Mouse (Mus musculus): ENCODE measurements around the gene Ipo9.
"Not testable (repeated sequence)": the region's sequence is repeated elsewhere in the genome, so short reads cannot be mapped to it uniquely, and the experiment has no call there.

Ipo9 gene

DNA sequence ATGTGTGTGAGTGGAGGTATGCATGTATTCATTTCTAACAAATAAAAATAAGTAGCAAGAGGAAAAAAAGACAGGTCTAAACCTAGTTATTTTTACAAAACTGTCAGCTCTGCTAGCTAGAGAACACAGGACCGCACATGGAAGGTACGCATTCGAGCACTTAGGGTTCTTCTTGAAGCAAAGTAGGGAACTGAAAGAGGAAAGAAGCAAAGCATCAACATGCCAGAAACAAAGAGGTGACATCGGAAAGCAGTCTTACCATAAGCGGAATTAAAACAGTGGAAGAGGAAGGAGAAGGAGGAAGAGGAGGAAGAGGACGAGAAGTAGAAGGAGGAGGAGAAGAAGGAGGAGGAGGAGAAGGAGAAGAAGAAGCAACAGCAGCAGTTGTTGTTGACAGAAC, 2.9 kb downstream of the Ipo9 start:
- no peak for DNase-seq (ENCODE audit: low spot score)

DNA sequence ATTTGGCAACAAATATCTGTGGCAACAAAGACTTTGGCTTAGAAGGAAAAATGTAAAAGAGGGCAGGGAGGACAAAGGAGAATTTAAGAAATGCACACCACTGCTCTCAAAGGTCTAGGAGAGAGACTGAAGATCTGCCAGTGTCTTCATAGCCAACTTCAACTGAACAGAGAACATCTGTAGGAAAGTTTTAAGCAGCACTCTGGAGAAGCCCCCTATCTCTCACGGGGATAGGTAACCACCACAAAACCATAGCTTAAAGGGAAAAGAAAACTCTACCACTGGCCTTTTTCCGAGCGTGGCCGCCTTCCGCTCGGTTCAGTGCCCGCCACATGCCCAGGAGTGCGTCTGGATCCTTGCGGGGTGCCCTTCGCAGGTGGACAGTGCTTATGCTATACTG, 3.7 kb downstream of the Ipo9 start:
- DNase-seq (ENCODE audit: low spot score) = no peak

DNA sequence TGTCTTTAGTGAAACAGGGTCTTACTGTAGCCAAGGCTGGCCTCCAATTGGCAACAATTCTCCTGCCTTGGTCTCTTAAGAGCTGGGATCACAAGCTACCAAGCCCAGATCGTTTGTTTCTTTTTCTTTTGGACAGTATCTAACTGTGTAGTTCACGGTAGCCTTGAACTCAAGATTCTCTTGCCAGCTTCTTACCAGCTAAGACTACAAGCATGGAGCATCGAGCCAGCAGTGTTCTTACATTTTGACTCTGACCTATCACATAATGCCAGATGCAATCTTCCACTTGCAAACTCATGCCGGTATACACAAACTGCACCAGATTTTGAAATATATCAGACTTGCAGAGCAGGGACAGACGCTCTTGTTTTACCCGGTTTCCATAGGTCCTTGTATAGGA, 7.5 kb downstream of the Ipo9 start:
- no peak for DNase-seq (ENCODE audit: low spot score)

DNA sequence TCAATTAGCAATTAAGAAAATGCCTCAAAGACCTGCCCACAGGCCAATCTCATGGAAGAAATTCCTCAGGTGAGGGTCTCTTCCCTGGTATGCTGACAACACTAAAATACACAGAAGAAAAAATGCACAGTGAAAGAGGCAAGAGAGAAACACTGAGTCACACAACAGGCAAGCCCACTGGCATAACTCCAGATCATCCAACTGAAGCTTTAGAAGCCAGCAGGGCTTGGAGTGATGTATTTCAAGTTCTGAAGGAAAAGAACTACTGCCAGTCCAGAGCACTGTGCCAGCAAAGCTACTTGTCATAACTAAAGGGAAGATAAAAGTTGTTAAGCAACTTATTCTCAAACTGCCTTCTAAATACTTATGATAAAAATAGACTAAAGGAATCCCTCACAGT, 16.3 kb downstream of the Ipo9 start:
- no peak for DNase-seq (ENCODE audit: low spot score)

DNA sequence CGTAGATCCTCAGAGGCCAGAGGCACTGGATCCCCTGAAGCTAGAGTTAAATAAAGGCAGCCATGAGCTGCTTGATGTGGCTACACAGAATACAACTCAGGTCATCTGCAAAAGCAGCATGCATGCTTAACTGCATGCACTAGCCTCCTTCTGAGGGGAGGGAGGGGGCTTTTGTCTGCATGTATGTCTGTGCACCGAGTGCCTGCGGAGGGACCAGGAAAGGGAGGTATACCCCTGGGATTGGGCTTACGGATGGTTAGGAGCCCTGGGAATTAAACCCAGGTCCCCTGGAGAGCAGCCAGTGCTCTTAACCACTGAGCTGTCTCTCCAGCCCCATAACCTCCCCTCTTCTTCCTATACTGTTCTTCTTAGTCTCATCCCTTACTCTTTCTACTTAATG, 18.2 kb downstream of the Ipo9 start:
- DNase-seq (ENCODE audit: low spot score) = no peak

DNA sequence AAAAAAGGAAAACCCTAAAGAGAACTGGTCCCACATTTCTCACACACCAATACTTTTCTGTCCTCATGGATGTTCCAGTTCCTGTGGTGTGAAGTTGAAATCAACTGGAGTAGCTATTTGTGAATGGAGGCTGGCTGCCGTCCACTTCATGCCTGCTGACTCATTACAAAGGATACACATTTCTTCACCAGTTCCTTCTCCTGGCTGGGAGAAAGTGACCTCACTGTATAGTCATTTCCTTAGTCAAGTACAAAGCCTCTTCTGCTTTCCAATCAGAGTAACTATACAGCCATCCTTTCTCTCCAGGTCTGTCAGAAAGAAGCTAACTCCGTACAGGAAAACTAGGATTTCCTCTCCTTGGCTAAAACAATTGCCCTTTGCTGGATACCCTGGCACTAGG, 19.3 kb downstream of the Ipo9 start:
- peak; percentile 17 for DNase-seq (ENCODE audit: low spot score)

DNA sequence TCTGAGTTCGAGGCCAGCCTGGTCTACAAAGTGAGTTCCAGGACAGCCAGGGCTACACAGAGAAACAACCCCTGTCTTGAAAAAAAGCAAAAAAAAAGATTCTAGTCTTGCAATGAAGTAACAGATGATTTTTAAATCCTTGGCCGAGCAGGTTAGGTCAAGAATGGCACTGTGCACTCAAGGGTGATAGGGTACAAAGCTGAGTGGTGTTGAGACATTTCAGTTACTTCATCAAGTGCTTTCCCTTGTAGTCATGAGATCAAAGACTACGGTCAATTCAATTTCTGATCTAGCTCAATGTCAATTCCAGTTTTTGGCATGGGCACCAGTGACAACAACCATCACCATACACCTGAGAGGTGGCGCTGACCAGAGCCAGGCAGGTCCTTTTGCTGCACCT, 21.3 kb downstream of the Ipo9 start:
- DNase-seq (ENCODE audit: low spot score) = no peak

DNA sequence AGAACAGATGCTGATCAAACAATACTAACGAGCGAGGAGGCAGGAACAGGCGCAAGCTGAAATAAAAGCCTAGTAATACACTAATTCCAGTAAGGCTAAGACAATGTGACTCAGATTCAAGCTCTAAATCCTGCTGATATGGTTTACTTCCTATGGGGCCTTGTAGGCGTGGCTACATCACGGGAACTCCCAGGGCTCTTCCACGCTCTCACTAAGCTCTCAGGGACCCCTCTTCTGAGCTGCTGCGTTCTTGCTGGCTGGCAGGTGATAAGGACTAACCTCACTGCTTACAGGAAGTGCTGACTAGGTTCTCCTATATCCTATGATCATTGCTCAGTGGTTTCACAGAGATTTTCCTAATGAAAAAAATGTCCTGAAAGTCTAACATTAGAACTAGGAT, 24.9 kb downstream of the Ipo9 start:
- no peak for DNase-seq (ENCODE audit: low spot score)

DNA sequence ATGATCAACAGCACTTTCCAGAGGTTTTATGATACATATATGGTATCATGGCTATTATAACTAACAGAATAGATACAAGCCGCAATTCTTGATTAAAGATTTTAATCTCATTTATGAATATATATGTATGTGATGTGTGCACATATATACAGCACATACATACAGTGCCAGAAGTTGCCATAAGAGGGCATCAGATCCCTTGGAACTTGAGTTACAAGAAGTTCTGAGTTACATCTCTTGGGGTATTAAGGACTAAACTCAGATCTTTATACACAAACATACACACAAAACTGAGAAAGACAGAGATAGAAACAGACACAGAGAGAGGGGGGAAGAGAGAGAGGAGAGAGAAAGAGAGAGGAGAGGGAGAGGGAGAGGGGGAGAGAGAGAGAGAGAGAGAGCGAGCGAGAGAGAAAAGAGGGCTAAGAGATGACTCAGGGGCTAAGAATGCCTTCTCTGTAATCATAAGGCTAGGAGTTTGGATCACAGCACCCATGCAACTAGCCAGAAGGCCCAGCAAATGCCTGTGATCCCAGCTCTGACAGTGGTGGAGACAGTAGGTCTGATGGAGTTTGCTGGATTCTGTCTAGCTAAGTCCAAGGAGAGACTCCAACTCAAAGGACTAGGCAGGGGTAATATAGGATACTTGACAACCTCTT, 28.7 kb downstream of the Ipo9 start:
- no peak for DNase-seq (ENCODE audit: low spot score)

DNA sequence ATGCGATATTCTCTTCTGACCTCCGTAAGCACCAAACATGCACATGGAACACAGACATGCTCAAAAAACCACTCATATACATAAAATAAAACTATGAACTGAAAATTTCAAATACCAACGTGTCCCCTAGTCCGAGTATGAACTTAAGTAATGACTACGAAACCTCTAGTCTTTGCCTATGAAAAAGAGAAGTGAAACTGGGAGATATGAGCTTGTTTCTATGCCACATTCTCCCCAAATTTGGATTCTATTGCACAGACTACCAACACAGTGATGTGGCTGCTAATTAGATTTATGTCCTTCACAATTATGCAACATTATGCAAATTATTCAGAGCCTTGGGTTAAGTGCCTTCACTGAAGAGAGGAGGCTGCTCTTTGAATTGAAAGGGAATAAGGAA, 30.8 kb downstream of the Ipo9 start:
- no peak for DNase-seq (ENCODE audit: low spot score)

DNA sequence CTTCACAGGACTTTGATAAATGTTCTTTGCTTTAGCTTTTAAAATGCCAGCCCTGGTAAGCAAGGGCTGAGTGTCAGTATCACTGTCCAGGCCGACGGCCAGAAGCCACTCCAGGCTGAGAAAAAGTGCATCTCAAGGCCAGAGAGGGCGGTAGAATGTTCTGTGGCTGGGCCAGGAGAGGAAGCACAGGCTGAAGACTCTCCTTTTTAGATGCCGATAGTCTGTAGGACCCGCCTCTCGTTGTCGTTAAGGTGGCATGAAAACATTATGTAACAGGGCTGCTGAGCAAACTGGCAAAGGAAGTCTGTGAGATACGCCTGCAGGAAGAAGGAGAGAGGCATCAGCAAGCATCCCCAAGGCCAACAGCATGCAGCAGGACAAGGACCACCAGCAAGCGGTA, 45.1 kb downstream of the Ipo9 start:
- no peak for DNase-seq (ENCODE audit: low spot score)

DNA sequence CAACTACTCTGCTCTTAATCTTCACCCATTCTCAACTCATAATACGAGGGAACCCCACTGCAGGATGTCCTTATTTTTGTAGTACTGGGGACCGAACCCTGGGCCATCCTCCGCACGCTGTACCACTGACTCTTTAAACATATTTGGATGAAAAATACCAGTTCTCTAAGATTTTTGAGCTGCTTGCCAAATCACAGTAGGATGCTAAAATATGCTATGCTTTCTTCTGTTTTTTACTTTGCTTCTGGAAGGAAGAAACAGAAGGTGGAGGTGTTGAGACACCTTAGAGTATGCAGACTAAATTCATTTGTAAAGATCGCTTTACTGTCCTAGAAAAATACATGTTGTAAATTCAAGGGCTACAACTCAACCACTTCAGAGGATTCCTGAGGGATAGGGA, 46.1 kb downstream of the Ipo9 start:
- no peak for DNase-seq (ENCODE audit: low spot score)

DNA sequence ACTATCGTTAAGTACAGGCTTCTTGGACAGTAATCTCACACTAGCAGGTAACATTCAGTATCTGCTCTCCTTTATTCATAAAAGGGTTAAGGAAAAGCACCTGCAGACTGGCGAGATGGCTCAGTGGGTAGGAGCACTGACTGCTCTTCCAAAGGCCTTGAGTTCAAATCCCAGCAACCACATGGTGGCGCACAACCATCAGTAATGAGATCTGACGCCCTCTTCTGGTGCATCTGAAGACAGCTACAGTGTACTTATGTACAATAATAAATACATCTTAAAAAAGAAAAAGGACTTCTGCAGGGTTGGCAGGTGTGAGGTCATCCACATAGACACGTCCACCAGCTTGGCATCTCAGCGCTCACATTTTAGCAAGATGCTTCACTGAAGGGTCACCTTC, 48.7 kb downstream of the Ipo9 start:
- not testable (repeated sequence) for DNase-seq (ENCODE audit: low spot score)

DNA sequence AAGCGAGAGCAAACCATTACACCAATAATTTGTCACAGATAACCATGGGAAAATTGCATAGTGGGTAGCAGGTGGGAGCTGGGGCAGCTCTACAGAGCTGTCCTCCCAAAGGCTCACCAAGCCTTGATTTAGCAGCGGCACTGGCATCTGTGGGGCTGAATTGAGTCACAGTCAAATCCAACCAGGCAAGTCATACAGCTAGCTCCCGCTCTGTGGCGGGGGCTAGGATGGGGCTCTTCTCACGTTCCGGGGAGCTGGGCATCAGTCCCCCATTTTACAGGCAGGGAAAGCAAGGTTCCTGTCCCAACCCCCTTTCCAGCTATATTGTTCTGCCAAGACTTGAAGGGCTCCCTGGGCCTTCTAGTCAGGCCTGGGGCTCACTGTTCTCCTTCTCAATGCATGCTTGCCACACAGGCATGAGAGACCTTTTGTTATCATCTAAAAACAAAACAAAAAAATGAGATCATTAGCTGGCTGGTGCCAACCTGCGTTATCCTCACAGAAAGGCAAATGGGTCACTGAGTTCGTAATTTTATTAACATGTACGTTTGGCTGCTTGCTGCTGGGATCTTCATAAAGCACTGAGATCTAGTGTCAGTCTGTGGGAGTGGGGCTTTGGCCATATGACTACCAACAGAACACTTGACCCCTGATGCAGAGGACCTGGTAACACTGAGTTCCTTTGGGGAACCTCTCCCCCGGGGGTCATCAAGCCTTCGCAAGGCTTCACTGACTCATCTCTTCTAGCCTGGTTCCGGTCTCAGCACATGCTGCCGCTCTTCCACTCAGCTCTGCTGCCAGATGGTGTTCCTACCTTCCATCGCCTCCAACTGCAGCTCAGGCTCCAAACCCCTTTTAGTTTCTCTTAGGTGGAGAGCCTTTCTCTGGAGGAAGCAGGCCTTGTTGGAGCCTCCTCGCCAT, 50.0 kb downstream of the Ipo9 start:
- DNase-seq (ENCODE audit: low spot score) = no peak

DNA sequence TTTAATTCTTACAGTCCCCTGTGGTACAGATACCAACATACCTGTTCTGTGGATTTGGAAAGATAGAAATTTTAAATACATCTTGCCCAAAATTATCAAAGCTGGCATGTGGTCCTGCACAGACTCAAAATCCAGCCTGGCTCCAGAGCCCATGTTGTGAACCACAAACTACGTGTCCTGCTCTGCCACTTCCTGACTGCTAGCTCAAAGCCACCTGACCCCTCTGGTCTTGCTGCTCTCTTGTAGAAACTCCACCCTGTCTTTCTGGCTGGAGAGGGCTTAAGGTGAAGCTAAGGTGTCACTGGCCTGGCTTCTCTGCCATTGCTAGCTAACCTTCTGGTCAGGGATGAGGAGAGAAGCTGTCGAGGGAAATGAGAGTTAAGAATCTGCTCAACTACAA, 51.3 kb downstream of the Ipo9 start:
- DNase-seq (ENCODE audit: low spot score) = no peak

DNA sequence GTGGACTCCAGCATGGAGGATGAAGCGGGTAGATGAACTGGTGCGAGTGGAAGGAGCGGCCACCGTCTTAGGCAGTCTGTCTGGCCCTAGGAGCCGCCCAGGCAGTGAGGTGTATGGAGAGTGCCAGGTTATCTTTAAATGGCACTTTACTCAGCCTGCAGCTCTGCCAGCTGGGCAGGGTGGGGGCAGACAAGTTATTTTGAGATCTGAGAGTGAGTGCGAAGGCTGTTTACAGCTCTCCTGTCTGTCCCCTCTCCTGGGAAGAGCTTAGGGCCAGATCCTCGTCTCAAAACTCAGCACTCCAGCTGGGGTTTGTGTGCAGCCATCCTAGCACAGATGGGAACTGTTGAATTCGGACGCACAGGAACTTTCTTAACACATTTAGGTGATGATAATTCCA, 51.7 kb downstream of the Ipo9 start:
- no peak for DNase-seq (ENCODE audit: low spot score)

DNA sequence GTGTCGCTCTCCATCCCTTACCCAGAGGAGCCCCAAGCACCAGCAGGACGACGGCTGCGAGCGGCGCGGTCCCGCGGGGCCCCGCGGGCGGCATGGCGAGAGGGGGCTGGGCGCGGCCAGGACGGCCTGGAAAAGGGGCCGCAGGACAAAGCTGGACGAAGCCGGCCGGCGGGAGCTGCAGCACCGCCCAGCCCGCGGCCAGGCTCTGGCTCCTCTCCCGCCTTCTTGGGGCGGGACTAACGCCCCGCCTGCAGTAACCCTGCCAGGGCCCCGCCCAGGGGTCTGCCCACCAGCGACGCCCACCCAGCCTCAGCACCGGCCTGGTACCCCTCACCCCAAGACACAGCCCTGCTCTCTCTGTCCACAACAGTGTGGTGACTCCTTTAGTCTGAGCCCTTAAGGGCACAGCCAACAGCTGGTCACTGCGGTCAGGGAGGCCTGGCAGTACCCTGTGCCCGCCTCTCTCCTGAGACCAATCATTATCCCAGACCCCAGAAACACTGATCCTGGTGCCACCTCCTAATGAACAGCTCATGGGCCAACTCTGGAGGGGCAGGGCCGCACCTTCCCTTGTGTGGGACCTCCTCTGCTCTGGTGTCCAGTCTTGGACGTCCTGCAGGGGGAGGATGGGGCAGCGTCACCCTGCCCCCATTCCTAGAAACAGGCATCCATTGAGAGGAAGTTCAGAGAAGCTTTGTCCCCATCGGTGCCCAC, 55.3 kb downstream of the Ipo9 start, which contains the start of gene Shisa4:
Gene Shisa4, minus strand, starts transcription at position 370 of the 714 bp plus-strand sequence.
- no peak for DNase-seq (ENCODE audit: low spot score)

DNA sequence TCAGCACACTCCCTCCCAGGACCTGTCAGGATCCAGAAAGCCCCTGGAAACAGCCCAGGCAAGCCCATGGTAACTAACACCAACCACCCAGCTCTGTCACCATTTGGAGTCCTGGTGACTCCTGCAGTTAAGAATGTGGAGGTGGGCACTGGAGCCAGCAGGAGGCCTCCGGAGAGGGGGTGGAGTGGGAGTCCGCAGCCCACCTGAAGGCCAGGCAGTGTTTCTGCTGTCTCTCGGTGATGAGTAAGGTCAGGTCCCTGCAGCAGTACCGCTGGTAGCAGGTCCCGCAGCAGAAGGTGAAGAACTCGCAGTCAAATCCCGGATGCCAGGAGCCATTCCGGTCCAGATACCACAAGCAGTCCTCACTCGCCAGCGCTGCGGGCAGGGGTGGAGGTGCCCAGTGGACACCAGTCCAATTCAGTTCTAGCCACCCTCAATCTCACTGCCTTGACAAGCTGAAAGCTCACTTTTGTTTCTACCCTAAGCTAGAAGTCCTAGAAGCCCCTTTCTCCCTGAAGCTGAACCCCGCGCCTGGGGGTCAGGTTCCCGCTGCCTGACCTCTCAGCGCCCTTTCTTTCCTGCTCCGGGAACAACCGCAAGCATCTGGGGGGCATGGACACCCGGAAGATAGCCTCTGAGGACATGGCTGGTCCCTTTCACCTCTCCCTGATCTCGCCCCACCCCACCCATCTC, 56.0 kb downstream of the Ipo9 start:
- DNase-seq (ENCODE audit: low spot score) = no peak

DNA sequence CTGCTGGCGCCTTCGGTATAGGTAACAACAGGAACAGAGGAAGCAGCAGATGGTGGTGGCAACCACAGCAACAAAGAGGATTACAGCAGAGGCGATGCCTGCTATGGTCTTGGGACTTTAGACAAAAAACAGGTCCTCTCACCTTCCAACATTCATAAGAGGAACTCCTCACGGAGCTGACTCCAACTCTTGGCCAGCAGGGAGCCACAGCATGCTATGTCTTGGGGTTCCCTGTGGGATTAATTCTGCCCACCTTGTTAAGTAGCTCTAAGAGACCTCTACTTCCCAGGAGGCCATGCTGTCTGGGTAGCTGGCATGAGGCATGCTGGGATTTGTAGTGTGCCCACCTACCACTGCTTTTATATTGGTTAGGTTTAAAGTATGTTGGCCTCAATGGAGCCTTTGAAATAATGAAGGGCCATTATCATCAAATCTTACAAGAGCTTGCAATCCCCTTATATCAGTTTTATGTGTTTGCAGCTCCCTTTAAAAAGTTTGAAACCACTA, 57.1 kb downstream of the Ipo9 start:
- DNase-seq (ENCODE audit: low spot score) = no peak

DNA sequence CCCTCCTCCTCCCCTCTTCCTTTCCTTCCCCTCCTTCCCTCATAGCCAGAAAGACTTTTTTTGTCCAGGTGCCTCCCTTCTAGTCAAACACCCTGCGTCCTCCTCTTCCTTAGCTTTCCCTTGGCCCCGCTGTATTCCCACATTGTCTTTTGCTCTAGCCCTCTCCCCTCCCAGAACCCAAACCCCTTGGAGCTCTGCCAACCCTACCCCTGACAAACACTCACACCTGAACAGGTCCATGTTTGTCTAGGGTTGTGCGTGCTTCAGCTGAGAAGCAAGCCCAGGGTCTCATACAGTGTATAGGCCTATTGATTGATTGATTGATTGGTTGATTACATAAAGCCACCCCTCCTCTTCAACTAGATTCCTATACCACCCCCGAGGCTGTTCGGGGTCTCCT, 60.9 kb downstream of the Ipo9 start:
- DNase-seq (ENCODE audit: low spot score) = no peak

DNA sequence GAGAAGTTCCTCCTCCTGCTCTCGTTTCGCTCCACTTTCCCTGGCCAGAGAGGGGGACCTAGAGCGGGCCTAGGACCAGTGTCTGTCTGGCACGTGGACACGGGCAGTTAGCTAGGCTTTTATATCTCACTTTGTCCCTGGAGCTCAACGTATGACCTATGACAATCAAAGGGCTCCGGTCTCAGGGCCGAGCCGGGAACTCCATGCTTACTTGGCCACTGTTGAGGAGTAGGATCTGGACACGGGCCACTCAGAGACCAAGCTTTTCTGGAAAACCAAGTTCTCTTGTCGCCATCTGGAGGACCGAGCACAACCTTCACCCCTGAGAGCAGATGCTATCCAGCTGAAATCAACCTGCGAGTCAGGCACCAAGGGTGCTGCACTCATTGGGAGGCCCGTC, 61.3 kb downstream of the Ipo9 start:
- DNase-seq (ENCODE audit: low spot score) = no peak

DNA sequence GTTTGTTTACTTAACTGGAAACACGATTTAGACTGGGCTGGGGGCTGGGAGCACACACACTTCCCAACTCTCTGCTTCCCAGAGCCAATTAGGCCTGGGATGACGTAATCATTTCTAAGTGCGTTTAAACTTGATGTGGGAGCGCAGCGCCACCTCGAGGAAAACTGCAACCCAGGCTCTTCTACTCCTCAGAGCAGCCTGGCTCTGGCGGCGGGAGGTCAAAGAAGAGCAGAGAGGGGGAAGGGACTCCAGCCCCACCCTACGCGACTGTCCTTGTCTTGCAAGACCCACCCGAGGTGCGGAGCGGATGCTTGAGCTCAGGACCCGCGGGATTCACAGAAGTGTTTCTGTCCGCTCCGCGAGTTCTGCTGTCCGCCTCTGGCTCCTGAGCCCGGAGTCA, 62.1 kb downstream of the Ipo9 start:
- peak; percentile 86 for DNase-seq (ENCODE audit: low spot score)

All from left cerebral cortex, adult 11 months (tissue).